Mouse (Mus musculus) left cerebral cortex, adult 18-20 months (tissue): Measurements from ENCODE around the gene Sdccag8. TPM values are rescaled to one million over a fixed set of nuclear protein-coding genes. Genes with fewer than 3 reads are reported as not detected.
"Not testable (repeated sequence)": the region's sequence is repeated elsewhere in the genome, so short reads cannot be mapped to it uniquely, and the experiment has no call there.

Experiments
- DNase-seq, 2 experiments: peaks; one replicate each; pipeline ENCODE4 v3.0.0; 2021 to 2022; ENCODE audit warnings: low spot score in 2 of 2, mixed read lengths in 1 of 2
- total RNA-seq, 2 experiments: library from RNA; stranded (reverse); gene quantifications; 2 replicates each; pipeline ENCODE4 v1.2.3; 2021

The Sdccag8 gene
- total RNA-seq, 2 experiments from 2014 or later: 16.4 to 17.4 TPM

DNA sequence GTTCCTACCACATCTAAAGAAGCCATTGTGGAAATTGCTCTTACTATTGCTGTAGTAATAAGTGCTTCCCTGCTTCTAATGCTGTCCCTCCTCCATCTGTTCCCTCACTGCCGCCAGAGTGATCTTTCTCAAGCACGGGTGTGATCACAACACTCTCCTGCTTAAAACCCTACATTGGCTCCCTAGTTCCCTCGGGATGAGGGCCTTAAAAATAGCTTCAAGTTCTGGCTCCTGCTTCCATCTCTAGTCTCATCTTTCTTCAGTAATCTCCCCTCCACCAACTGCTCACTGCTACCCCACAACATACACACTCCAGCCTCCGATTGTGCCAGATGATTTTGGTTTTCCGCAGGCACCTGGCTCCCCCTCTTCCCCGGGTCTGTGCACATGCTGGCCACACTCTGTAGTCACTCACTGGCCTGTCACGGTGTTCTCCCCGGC is 125.5 kb downstream of the Sdccag8 start:
- no peak for DNase-seq

DNA sequence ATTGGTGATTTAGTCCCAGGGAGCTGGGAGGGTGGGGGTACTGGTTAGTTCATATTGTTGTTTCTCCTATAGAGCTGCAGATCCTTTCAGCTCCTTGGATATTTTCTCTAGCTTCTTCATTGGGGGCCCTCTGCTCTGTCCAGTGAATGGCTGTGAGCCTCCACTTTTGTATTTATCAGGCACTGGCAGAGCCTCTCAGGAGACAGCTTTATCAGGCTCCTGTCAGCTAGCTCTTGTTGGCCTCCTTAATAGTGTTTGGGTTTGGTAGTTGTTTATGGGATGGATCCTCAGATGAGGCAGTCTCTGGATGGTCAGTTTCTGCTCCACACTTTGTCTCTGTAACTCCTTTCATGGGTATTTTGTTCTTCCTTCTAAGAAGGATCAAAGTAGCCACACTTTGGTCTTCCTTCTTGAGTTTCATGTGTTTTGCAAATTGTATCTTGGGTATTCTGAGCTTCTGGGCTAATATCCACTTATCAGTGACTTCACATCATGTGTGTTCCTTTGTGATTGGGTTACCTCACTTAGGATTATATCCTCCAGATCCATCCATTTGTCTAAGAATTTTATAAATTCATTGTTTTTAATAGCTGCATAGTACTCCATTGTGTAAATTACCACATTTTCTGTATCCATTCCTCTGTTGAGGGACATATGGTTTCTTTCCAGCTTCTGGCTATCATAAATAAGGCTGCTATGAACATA is 127.0 kb downstream of the Sdccag8 start:
- DNase-seq: not testable (repeated sequence)

DNA sequence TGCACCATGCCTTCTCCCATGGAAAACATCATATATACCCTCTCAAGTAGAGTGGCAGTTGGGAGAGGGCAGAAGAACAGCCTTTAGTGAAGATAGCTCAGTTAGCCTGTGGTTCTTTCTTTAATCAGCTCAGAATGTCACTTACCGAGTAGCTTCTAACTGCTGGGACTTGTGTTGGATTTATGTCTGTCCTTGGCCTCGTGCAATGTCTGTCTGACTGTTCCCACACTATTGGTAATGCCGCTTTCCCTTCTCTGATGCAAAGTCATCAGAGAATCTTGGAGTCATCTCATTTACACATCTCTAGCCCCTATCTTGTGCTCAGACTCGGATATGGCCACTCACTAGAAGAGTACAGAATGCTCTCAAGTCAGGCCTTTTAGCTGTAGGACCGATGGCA is 128.7 kb downstream of the Sdccag8 start:
- DNase-seq: no peak

DNA sequence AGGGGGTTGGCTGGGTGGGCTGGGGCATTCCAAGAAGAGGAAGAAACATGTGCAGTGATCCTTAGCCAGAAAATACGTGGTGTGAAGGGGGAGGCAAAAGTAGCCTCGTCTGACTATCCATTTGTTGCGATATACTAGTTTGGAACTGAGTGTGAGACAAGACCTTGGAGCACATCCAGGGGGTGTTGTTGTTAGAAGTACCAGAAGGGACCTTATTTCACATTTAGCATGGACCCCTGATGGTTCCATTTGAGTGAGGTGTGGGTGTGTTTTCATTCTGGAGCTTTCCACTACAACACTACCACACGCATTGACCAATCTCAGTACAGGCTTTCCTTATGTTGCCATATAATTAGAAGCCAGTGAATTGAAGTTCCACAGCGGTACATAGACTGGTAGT is 129.5 kb downstream of the Sdccag8 start:
- no peak for DNase-seq

DNA sequence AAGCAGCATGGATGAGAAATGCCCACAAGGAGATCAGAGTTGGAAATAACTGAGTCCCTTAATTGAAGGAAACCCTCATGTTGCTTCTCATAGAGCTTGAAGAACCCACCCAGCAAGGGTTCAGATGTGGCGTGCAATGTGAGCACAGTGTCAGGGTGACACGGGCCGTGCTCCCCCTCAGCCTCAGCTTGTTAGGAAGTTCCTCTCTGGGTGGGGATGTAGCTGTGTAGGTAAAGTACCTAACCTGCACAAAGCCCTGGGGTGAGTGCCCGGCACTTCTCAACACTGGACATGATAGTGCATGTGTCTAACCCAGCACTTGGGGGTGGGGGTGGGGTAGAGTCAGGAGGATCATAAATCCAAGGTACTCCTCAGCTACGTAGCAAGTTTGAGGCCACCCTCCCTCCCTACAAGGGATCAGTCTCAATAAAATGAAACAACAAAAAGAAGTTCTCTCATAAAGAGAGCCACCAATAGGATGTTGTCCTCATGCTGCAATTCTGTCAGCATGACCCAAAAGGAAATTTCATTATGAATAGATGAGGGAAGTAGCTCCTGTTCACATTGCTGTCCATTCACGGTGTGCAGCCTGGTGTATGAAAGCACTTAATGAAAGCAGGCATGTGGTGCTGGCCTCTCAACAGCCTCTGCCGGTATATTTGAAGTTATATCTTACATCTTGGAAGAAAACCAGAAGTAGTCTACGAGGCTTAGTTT is 130.2 kb downstream of the Sdccag8 start:
- no peak for DNase-seq

DNA sequence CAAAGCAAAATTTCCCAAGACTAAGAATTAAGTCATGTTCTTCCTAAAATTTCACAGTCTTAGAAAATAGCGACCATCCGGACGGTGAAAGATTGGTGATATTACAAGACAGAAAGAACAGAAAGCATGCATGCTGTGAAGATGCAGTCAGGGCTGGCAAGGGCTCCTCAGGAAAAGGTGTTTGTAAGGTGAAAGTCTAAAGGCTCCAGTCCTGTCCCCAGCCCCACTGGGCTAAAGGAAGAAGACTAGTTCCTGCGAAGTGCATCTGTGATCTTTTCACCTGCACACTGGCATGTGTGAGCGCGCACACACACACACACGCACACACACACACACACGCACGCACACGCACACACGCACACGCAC is 130.7 kb downstream of the Sdccag8 start:
- no peak for DNase-seq

DNA sequence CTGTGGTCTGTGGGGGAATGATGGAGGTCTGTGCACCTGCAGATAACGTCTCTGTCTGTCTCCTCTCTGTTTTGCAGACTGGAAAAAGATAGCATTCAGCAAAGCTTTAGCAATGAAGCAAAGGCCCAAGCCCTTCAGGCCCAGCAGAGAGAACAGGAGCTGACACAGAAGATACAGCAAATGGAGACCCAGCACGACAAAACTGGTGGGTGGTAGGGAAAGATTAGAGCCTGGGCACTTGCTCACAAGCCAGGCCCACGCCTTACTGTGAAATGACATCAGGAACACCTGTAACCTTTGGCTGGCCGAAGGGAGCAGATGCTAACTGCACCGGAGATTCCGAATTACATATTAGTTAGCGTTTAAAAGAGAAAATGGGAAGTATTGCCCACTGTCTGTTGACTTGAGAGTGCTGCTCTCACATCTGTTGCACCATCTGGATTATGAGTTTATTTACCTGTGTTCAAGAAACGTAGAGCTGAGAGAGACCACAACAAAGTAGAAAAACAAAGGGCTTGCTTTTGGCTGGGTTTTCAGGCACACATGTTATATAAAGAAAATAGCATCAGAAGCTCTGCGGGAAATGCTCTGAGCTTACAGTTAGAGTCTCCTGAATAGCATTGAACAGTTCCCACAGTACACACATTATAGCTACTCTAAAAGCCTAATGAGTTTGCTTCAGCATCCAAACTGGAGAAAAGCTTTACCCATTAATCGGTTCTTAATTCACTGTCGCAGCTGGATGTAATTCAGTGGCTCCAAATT is 131.8 kb downstream of the Sdccag8 start:
- no peak for DNase-seq

DNA sequence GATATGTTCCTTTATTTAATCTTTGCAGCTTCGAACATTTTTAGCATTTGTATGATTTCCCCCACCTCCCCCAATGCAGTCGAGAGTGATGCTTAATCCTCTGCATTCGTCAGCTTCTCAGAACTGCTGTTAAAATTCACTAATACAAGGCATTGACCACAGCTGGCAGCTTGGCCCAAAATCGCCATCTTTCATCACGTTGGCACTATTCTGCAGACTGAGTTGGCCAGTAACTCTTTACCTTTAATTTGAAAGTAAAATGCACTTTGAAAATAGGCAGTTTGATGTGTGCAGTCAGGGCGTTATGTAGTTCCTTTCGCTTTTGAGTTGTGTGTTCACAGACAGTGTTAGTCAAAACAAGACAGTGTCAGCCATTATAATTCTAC is 132.3 kb downstream of the Sdccag8 start:
- DNase-seq: no peak

DNA sequence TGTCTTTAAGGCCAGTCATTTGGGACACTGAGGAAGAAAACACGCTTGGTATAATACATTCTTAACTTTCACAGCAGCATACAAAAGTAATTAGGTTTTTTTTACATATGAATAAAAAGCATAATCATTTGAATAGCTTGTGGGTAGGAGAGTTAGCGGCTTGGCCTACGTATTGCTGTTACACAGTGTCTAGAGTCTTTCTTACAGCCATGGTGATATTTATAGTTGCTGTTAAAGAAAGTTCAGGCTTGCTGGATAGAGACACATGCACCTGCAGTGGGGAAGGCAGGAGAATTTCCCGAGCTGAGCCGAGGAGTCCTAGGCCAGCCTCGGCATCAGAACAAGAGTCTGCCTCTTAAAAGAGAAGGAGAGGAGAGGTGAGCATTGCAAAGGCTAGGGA is 134.4 kb downstream of the Sdccag8 start:
- DNase-seq: no peak

DNA sequence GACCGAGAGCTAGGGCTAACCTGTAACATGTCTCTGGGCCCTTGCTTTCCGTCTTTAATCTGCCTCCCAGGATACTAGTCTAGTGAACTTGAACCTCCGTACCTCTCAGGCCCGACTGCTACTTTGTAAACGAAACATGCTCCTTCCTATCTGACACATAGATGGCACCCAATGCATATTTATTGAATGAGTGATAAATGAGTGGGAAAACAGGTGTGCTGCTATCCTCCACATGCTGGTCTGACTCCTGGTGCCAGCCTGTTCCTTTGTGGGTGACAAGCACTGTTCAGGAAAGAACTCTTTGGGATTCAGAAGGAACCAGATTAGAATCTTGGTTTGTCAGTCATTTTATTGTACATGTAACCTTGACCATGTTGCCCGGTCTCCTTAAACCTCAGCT is 134.9 kb downstream of the Sdccag8 start:
- DNase-seq: no peak

DNA sequence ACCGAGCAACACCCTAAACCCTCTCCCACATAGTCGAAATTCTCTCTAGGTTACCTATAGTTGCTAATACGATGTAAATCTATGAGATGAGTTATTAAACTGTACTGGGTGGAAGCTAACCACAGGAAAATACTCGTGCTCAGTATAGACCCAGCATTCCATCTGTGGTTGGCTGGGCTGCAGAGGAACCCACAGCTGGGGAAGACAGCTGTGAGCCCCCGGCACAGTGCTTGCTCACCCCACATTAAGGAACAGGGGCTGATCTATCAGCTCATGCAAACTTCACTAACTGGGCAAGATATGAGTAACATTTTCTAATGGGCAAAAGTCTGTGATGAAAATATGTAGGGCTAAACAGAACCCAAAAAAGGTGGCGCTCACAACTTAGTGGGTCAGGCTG is 135.6 kb downstream of the Sdccag8 start:
- no peak for DNase-seq

DNA sequence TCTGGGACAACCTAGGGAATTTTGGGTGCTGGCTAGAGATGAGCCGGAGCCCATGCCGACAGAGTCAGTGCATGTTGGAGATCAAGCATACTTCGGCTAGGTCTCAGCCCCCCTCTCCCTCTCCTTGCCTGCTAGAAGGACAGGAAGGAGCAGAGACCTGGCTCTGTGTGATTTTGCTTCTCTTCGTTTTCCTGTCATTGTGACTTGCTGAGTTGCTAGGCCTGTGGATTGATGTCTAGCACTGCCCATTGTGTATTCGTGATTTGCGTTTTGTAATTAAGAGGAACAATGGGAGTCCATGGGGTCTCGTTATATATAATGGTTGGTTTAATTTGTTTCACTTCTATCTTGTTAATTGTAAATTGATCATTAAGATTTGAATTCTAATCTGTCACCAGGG is 137.4 kb downstream of the Sdccag8 start:
- DNase-seq: no peak

DNA sequence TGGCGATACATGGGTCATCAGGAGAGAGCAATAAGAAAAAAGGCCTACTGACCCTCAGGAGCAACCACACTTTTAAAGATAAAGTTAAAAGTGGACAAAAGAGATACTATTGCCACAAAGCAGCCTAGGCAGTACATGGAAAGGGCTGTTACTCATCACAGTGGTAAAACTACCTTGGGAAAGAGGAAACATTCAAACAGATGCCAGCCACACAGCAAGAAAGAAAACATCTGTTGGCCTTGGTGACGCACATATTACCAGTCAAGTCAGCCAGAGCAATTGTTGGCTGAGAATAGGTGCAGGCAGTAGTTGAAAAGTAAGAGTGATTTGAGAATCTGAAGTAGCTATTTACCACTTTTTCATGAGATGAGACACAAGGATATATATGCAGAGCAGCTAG is 143.9 kb downstream of the Sdccag8 start:
- DNase-seq: no peak

DNA sequence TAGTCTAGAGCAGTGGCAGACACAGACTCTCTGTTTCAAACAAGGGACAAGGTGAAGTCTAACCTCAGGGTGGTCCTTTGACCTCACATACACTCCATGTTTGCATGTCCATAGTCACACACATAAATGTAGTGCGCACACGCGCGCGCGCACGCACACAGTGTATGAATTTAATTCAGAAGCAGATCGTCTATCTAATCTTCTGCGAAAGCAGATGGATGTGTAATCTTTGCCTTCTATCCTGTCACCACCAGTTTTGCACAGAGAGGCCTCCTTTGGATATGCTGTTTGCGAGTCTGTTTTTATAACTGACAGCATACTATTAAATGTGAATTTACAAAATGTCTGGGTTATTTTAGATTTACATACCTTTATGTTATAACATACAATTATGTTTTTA is 147.3 kb downstream of the Sdccag8 start:
- no peak for DNase-seq

DNA sequence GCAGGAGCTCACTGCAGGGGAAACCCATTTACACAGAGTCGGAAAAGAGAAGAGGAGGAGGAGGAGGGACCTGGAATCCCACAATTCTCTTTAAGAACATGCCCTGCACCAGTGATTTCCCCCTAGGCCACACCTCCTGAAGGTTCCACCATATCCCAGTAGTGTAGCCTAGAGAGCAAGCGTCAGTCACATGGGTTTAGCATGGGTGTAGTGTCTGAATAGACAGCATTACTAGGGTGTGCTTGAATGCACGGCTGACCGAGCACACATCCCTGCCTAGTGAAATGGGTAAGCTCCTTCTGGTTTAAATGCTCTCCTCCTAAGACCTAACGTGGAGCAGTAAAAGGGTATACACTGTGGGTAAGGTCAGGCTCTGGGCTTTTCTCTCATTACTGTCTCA is 148.4 kb downstream of the Sdccag8 start:
- DNase-seq: no peak

DNA sequence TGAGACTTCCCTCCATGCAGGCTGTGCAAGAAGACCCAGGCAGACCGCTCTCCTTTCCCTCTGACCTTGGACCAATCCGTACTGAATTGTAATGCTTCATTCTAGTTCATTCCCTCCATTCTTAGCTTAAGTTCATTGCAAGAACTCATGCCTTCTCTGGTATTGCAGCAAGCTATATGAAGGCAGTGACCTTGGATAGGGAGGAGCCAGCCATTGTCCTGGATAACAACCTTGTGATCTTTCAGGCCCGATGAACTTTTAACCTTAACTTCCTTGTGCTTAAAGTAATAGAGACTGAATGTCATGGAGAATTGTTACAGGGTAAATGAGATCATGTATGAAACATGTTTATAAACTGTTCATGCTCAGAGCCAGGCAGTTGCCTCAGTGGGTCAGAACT is 152.8 kb downstream of the Sdccag8 start:
- DNase-seq: no peak

DNA sequence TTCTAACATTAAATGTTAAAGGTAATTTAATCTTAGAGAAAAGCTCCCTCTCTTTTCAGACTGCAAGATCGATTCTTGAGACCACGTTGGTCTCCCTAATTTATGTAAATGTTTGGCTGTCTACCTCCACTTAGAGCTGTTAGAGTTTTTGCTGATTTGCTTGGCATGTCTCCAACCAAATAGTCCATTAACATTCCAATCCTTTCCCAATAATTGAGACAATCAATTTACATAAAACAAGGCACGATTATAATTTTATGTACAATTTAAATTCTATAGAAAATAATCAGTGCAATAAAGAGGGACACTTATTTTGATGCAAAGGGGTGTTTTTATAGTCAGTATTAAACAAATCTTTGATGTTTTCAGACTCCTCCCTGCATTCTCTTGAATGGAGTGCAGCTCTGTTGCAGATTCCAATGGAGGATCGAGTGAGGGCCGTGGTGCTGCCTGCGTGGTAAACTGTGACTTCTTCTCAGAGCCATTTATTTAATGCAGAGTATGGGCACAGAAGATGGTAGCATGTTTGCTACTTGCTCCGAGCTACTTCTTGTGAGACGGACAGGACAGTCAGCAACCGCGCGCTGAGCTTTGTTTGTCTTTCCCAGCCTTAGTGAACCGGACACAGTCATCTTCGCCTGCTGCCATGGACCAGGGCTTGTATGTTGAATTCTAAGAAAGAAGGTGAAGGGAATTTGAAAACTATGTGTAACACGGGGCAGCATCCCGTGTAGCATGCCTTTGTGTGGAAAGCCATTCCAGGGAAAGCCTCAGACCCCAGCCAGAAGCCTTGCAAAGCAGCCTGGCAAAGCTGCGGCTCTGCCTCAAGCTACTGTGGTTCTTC is 156.4 kb downstream of the Sdccag8 start:
- DNase-seq: no peak

DNA sequence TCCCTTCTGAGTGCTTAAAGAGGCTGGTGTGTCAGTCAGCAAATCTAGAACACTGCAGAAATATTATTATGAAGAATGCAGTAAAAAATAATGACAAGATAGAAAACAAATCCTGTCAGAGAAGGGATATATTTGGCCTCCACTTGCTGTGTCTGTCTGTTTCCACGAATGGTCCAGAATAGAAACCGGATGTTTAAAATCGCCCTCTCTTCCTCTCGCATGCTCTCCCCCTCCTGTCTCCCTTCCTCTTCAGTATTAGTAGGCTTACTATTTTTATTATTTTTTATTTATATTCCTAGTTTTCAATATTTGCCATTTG is 157.0 kb downstream of the Sdccag8 start:
- DNase-seq: no peak

DNA sequence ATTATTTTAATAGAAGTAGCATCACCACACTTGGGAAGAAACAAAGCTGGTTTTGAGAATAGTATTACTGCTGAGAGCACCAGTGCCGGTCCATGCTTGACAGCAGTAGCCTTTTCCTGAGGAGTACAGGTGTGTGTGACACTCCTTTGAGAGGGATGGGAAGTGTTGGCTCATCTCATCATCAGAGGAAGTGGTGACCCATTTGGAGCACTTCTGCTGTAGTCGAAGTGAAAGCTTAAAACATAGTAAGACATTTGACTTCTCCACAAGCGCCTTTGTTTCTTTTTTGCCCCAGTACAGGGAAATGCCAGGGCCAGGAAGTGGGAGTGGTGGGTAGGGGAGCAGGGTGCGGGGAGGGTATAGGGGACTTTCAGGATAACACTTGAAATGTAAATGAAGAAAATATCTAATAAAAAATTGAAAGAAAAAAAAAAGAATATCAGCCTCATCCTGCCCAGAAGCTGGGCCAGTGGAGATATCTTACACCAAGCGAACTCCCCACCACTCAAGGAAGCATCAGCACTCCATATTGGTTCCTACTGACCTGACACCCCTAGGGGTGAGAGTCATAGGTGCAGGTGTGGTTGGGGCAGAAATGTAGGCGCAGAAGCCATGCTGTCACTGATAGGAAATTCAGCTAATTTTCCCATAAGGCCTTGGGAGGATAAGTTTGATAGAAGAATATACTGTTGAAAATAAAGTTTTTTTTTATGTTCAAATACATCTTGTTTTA is 159.1 kb downstream of the Sdccag8 start:
- no peak for DNase-seq

DNA sequence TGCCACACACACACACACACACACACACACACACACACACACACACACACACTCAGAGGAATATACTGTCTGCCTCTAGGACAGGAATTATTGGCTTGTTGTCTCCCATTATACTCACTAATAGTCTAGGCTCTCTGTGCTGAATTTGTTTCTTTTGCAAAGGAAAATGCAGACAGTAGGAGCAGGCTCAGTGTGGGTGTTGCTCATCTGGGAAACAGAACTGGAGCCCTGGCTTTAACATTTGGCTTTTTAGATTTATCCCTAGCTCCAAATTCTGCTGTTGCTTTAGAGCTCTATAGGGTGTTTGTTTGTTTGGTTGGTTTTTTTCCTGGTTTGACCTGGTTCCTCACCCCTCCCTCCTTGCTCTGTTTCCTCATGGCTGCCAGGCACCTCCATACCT is 164.8 kb downstream of the Sdccag8 start:
- no peak for DNase-seq

DNA sequence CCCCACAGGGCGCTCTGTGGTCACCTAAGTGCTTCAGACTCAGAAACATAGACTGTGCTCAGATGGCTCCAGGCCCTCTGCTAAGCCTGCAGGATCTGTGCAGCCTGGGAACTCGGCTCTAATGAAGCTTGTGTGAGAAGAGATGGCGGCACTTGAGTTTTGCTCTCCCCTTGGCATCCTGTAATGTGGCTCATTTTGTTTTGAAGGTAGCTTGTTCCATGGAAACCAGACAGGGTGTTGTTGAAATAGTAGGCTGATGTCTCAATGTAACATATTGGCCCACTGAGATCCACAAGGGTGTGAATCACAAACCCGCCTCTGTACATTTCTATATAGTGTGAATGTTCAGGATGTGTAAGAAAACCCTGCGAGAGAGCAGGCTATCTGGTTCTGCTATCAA is 165.7 kb downstream of the Sdccag8 start:
- DNase-seq: peak; percentile 38 to 45
